Mouse (Mus musculus) lung, adult 10 weeks (tissue): ENCODE measurements around the gene Olfr937. TPM values are rescaled to one million over a fixed set of nuclear protein-coding genes. Genes with fewer than 3 reads are reported as not detected.

ENCODE experiments used
- polyA plus RNA-seq: library from polyadenylated mRNA; stranded (reverse); fragments of 350-450 nt; fragmentation: Illumina TruSeq; extraction: RNeasy Lipid Tissue Mini Kit (QIAGEN cat#74804); gene quantifications from one replicate; pipeline ENCODE4 v1.2.3, GENCODE M21; 2014; ENCODE audit warnings: low read depth, low replicate concordance; ENCODE audit not compliant: insufficient read depth

The Olfr937 gene
- polyA plus RNA-seq: not detected

DNA sequence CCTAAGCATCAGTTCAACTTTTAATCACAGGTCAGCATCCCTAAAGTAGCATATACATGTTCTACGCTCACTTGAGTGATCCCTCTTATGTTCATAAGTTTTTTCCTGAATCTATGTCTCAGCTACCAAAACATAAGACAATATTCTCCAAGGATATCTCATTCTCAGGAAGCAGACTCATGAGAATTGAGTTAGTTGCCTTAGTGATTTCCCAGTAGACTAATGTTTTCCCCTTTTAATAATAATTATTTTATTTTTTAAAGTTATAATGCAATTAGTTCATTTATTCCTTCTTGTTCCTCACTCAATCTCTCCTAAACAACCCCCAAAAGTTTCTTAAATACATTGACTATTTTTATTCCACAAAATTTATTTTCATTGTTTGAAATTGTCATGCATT, at the start of gene Olfr937:
Gene Olfr937, minus strand, starts transcription at position 101 of the 400 bp plus-strand sequence.

DNA sequence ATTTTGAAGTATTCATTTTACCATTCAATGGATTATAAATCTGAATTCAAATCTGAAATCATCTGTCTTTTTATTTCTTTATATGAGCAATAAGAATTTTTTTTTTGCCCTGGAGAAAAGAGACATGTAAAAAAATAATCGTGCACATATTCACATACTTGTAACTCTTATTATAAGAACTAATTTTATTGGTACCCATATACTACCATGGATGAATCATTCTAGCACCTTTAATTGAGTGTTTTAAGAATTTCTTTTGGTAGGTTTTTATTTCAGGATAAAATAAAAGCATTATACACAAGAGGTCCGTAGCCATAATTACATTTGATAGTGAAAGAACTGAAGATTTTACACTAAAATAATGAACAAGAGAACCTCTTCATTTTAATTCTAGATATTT, 14.0 kb upstream of the Olfr937 start, which contains the start of gene Olfr938:
Gene Olfr938, minus strand, starts transcription at position 101 of the 400 bp plus-strand sequence.

DNA sequence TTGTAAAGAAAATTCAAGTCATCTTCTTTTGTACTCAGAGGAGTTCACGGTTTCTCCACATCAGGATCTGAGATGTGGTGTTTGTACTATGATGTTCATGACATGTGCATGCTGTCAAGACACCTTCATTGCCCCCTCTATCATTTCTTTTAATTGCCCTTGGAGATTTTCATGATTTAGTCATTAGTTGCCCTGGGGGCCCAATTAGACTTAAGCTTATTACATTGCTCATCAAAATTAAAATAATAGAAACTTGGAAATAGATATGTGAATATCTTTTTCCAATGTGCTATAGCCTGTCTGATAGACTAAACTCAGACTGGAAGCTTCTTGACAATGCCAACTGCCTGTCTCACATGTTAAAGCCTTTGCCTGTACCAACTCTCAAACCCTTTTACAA, 41.5 kb downstream of the Olfr937 start, which contains the start of gene Olfr146:
Gene Olfr146, minus strand, starts transcription at position 101 of the 400 bp plus-strand sequence.

Other genes starting within 250 kb of the Olfr937 start
- not detected for gene Olfr923, start 238.4 kb downstream of the Olfr937 start, polyA plus RNA-seq
- not detected for gene Olfr924, start 220.5 kb downstream of the Olfr937 start, polyA plus RNA-seq
- not detected for gene Olfr26, start 209.9 kb downstream of the Olfr937 start, polyA plus RNA-seq
- gene Olfr926, start 187.8 kb downstream of the Olfr937 start, polyA plus RNA-seq: not detected
- gene Olfr930, start 135.1 kb downstream of the Olfr937 start, polyA plus RNA-seq: not detected
- not detected for gene Olfr933, start 92.6 kb downstream of the Olfr937 start, polyA plus RNA-seq
- not detected for gene Olfr934, start 76.6 kb downstream of the Olfr937 start, polyA plus RNA-seq
- not detected for gene Olfr935, start 65.3 kb downstream of the Olfr937 start, polyA plus RNA-seq
- not detected for gene Olfr146, start 41.6 kb downstream of the Olfr937 start, polyA plus RNA-seq
- not detected for gene Olfr938, start 13.9 kb upstream of the Olfr937 start, polyA plus RNA-seq
- not detected for gene Olfr27, start 63.2 kb upstream of the Olfr937 start, polyA plus RNA-seq
- gene Olfr943, start 101.4 kb upstream of the Olfr937 start, polyA plus RNA-seq: not detected
- not detected for gene Olfr944, start 137.0 kb upstream of the Olfr937 start, polyA plus RNA-seq
- not detected for gene Olfr1537, start 185.0 kb upstream of the Olfr937 start, polyA plus RNA-seq
- not detected for gene Olfr945, start 211.9 kb upstream of the Olfr937 start, polyA plus RNA-seq